Mouse (Mus musculus) heart, adult 2 months (tissue): ENCODE data around the gene Mef2a.

ENCODE experiments used
- CTCF ChIP-seq: fragments of 200-600 bp; IDR thresholded peaks from 2 replicates; pipeline ENCODE4 v1.8.1; 2022; ENCODE audit warnings: antibody characterized with exemption, mild to moderate bottlenecking, moderate library complexity
- EP300 ChIP-seq: fragments of 200-500 bp; IDR thresholded peaks from 2 replicates; pipeline ENCODE4 v1.6.1; 2011; ENCODE audit warnings: low read depth, low read length, control low read depth; ENCODE audit not compliant: insufficient read depth

DNA sequence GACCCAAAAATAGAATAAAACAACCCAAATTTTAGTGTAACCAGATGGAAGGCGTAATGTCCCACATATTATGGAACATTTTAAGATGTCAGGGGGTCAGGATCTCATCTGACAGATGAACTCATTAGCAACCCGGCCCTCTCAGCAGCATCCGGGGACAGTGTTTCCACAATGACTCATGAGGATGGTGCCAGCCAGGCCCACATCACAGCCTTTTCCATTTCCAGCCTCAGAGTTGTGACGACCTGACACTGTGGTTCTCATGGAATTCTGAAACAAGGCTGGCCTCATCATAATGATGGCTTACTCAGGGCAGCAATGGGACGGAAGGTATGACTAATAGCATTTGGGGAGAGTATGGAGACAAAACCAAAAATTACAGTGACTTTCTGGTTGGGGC lies 18.1 kb upstream of the Mef2a start:
- TF ChIP-seq EP300 = no peak
- TF ChIP-seq CTCF = no peak
